Comparison of ENCODE assay signal across 8 mouse cellular contexts in the genomic region with DNA sequence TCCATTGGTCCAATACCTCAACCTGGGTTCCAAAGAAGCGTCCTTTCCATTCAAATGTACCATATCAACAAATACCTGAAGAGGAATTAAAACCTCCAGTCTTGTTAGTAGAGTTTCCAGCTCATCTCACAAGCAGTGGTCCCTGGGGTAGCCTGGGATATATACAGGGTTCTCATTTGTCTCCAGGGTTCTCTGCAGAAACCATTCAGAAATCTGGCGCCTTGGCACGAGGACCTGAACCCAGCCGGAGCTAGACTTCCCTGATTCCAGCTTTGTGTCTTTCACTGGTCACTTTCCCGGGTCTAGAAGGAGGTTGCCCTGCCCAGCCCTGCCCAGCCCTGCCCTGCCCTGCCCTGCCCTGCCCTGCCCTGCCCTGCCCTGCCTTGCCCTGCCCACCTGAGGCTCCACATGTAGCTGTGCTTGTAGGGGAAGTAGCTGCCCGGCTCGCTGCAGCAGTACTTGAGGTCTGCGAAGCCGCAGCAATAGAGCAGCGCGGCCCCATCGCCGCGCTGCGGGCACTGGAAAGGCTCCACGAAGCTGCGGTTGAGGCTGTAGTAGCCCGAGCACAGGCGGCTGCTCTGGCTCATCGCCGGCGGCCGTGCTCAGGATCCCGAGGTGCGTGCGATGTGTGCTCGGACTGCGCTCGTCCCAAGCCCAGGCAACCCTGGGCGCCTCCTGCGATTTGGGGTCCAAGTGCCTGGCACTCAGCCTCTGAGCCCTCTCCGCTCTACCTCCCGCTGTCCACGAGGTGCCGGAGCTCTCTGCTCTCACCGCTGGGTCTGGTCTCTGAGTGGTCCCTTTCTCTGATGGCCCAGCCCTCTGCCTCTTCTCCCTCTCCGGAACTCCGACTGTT. TPM values are rescaled to one million over a fixed set of nuclear protein-coding genes. Genes with fewer than 3 reads are reported as not detected.
DNase-seq lines count a peak whose midpoint lies in the region; ATAC-seq and TF ChIP-seq lines count a peak whose summit lies in the region.

A gene (minus strand): TSS at position 767 of the 853 bp plus-strand sequence.

- no peak for TF ChIP-seq CTCF in thymus, adult 2 months (IDR thresholded peaks at IDR 0.05; ENCODE audit: borderline replicate concordance, control insufficient read depth, extremely low read depth, insufficient read depth, low read length, poor library complexity)
- no peak for TF ChIP-seq CTCF in forebrain, postnatal 0 days (IDR thresholded peaks at IDR 0.05; ENCODE audit: low read depth)
- TF ChIP-seq CTCF in intestine, postnatal 0 days (IDR thresholded peaks at IDR 0.05; ENCODE audit: low read depth): no peak

- peak; percentile 17 for DNase-seq in thymus, adult 2 months
- DNase-seq in thymus, adult 18-20 months: no peak
- peak; percentile 16 for DNase-seq in cerebellum, adult 9-11 months
- peak; percentile 41 for DNase-seq in forebrain, postnatal 0 days
- DNase-seq in lung, postnatal 4 days: peak; percentile 16 to 39
- DNase-seq in retina, postnatal 7 days (ENCODE audit: low read depth, low spot score): peak; percentile 14

- H3K4me2 ChIP-seq in forebrain, postnatal 0 days (ENCODE audit: low read depth): peak within 1 kb of the TSS; percentile 98
- peak within 1 kb of the TSS; percentile 95 for H3K4me2 ChIP-seq in intestine, postnatal 0 days (replicated peaks; ENCODE audit: low read depth)

- 5% methylated on average over 38 of the region's 38 CpGs for WGBS in thymus, adult 2 months
- WGBS in forebrain, postnatal 0 days: 6% methylated on average over 38 of the region's 38 CpGs
- WGBS in intestine, postnatal 0 days: 5% methylated on average over 38 of the region's 38 CpGs

- no peaks in the 10 kb centered on the region; the same call in 1 of the 2 replicates for H3K27me3 ChIP-seq in thymus, adult 2 months (ENCODE audit: control insufficient read depth, insufficient read depth, low read length)
- H3K27me3 ChIP-seq in forebrain, postnatal 0 days (ENCODE audit: insufficient read depth, low read length): no peaks in the 10 kb centered on the region
- H3K27me3 ChIP-seq in intestine, postnatal 0 days (replicated peaks; ENCODE audit: control insufficient read depth, insufficient read depth, low read length): 0 out of 2 replicates have a peak, but pooled peaks cover 8% of the 10 kb centered on the region

- peak; percentile 87 for ATAC-seq in forebrain, postnatal 0 days
- peak; percentile 67 for ATAC-seq in intestine, postnatal 0 days
- ATAC-seq in activated CD4-positive, CD25-positive, alpha-beta regulatory T cell, adult 4 months: no peak

- no peaks in the 10 kb centered on the region for H3K36me3 ChIP-seq in thymus, adult 2 months (ENCODE audit: control insufficient read depth, insufficient read depth, low read length)
- no peaks in the 10 kb centered on the region for H3K36me3 ChIP-seq in forebrain, postnatal 0 days (ENCODE audit: insufficient read depth)
- H3K36me3 ChIP-seq in intestine, postnatal 0 days (ENCODE audit: control insufficient read depth, insufficient read depth): no peaks in the 10 kb centered on the region

- H3K9ac ChIP-seq in forebrain, postnatal 0 days: peak within 1 kb of the TSS; percentile 57
- peak within 1 kb of the TSS; percentile 18; the same call in 1 of the 2 replicates for H3K9ac ChIP-seq in intestine, postnatal 0 days (ENCODE audit: low read depth, low read length)

- peak within 1 kb of the TSS; percentile 47 for H3K4me3 ChIP-seq in thymus, adult 2 months (ENCODE audit: control insufficient read depth, insufficient read depth, low read length)
- peak within 1 kb of the TSS; percentile 44 for H3K4me3 ChIP-seq in forebrain, postnatal 0 days (ENCODE audit: low read depth, low read length)
- peak within 1 kb of the TSS; percentile 37 for H3K4me3 ChIP-seq in intestine, postnatal 0 days (ENCODE audit: low read depth, low read length)

- H3K4me1 ChIP-seq in thymus, adult 2 months (replicated peaks; ENCODE audit: control insufficient read depth, insufficient read depth, low read length): 0 out of 2 replicates have a peak, but pooled peaks cover 6% of the 10 kb centered on the region
- no peaks in the 10 kb centered on the region for H3K4me1 ChIP-seq in forebrain, postnatal 0 days (ENCODE audit: insufficient read depth)
- no peaks in the 10 kb centered on the region for H3K4me1 ChIP-seq in intestine, postnatal 0 days (replicated peaks; ENCODE audit: control insufficient read depth, insufficient read depth, low read length)

- no peaks in the 10 kb centered on the region for H3K9me3 ChIP-seq in forebrain, postnatal 0 days (ENCODE audit: low read length)
- H3K9me3 ChIP-seq in intestine, postnatal 0 days (ENCODE audit: control insufficient read depth): no peaks in the 10 kb centered on the region

- no peak within 1 kb of the TSS for H3K27ac ChIP-seq in thymus, adult 2 months (ENCODE audit: control insufficient read depth, insufficient read depth, low read length)
- H3K27ac ChIP-seq in forebrain, postnatal 0 days (ENCODE audit: low read depth, low read length): no peak within 1 kb of the TSS
- H3K27ac ChIP-seq in intestine, postnatal 0 days (ENCODE audit: low read depth, low read length): no peak within 1 kb of the TSS

- TF ChIP-seq POLR2A in thymus, adult 2 months (IDR thresholded peaks at IDR 0.05; ENCODE audit: control insufficient read depth, extremely low read depth, insufficient read depth, low read length, poor library complexity): no peak

RNA-seq across cellular contexts. Expression of the gene that starts here (rescaled TPM):
- not detected in 2 replicates for polyA plus RNA-seq in thymus, adult 2 months (2012; rRNA removed)
- 1.8 and 3.0 TPM in 2 replicates for total RNA-seq in forebrain, postnatal 0 days (2014; rRNA removed)
- polyA plus RNA-seq in forebrain, postnatal 0 days (2015; fragmentation: Nextera tagmentation; extraction: Ambion mirVana): 1.7 and 2.4 TPM in 2 replicates
- polyA plus RNA-seq in intestine, postnatal 0 days (2015; fragmentation: Nextera tagmentation; extraction: Ambion mirVana): 0.25 and 0.67 TPM in 2 replicates
- under 1 TPM in 1 of 2 experiments, not detected in 1; 0.94 TPM for polyA plus RNA-seq in activated CD4-positive, CD25-positive, alpha-beta regulatory T cell, adult 4 months (2017; shearing (Covaris generic))

Comparison
In these comparisons a context has a peak if more than half of its experiments do, and no peak if none do; other contexts are left out.
1. Peak in DNase-seq and H3K4me3 ChIP-seq in thymus, adult 2 months; RNA of the gene not detected or under 1 TPM.
2. Peak in ATAC-seq, H3K4me3 ChIP-seq, H3K9ac ChIP-seq and H3K4me2 ChIP-seq in intestine, postnatal 0 days; RNA of the gene not detected or under 1 TPM.
3. DNase-seq: peak in cerebellum, adult 9-11 months (single experiment), forebrain, postnatal 0 days (single experiment), lung, postnatal 4 days (2 of 2) and retina, postnatal 7 days (single experiment); none in thymus, adult 18-20 months (0 of 2).
4. Peak in every context shown above with its lines, with median percentiles within 50 percentile points of each other: H3K4me3 ChIP-seq.